Comparison of ENCODE assay signal across 9 mouse cellular contexts in the genomic region with DNA sequence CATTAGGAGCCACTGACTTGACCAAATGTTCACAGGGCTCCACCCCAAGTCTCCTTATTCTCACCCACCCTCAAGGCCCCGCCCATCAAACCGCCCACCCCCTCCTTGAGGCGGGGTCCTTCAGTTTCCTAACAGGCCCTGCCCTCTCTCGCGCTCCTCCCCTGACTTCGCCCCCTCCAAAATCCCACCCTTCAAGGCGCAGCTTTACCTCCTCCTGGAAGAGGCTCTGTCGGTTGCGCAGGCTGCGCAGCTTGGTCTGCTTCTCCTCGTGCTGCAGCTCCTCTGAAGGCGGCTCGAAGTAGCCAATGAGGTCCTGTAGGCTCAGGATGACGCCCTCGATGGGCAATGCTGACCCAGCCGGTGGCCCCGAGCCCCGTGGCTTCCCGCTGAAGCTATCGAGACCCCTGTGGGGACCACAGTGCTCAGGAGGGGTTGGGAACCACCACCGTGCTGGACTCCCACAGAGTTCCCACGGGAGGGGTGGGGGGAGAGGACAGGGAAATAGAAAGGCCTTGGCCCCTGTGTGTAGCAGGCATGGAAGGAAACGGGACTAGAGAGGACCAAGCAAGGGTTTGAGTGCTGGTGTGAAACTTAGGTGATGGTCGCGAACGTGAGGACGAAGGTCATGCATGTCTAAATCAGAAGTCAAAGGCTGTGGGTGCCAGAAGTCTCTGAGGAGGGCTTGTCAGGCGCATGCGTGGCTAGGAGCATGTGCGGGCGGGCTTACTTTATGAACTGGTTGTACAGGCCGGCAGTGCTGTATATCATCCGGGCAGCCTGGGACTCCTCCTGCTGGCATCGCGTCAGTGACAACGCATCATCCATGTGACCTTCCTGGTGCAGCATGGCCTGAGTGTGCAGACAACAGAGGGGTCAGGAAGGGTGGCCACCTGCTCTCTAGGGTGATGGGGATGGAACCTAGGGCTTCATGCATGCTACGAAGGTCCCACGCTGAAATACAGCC. TPM values are rescaled to one million over a fixed set of nuclear protein-coding genes. Genes with fewer than 3 reads are reported as not detected.
DNase-seq lines count a peak whose midpoint lies in the region; ATAC-seq lines count a peak whose summit lies in the region.
"Had no signal": no experiment of that assay in that cellular context is flagged by ENCODE, and none has a peak within 500 bp of the region (broad histone marks: within the 10 kb centered on the region; RNA-seq: fewer than 3 reads in every experiment).

No protein-coding gene starts in this region.

- peak; percentile 74; the same call in 1 of the 2 replicates for ATAC-seq in stomach, embryonic 14.5 days (ENCODE audit: insufficient number of reproducible peaks, insufficient read depth, low FRiP score, low read depth)
- no peak for ATAC-seq in erythroid progenitor cell, adult 5-6 weeks (replicated peaks; ENCODE audit: low FRiP score, poor library complexity, severe bottlenecking)
- ATAC-seq: Patski had no signal

- WGBS in forebrain, embryonic 10.5 days = 31% methylated on average over 38 of the region's 38 CpGs
- 29% methylated on average over 38 of the region's 38 CpGs for WGBS in hindbrain, embryonic 10.5 days
- 28% methylated on average over 38 of the region's 38 CpGs for WGBS in stomach, embryonic 14.5 days

- no peaks in the 10 kb centered on the region for H3K36me3 ChIP-seq in forebrain, embryonic 10.5 days (replicated peaks)
- H3K36me3 ChIP-seq in hindbrain, embryonic 10.5 days = no peaks in the 10 kb centered on the region
- no peaks in the 10 kb centered on the region for H3K36me3 ChIP-seq in stomach, embryonic 14.5 days (ENCODE audit: control insufficient read depth, insufficient read depth, low read length)

- peaks cover 12% of the 10 kb centered on the region for H3K4me1 ChIP-seq in forebrain, embryonic 10.5 days
- peaks cover 13% of the 10 kb centered on the region for H3K4me1 ChIP-seq in hindbrain, embryonic 10.5 days (replicated peaks)
- H3K4me1 ChIP-seq in stomach, embryonic 14.5 days (ENCODE audit: control insufficient read depth, insufficient read depth, low read length) = peaks cover 7% of the 10 kb centered on the region; the same call in 1 of the 2 replicates

- peak overlapping the region; percentile 21; the same call in 1 of the 2 replicates for H3K9ac ChIP-seq in stomach, embryonic 14.5 days (replicated peaks; ENCODE audit: low read depth, low read length)

- H3K9me3 ChIP-seq in forebrain, embryonic 10.5 days = no peaks in the 10 kb centered on the region
- H3K9me3 ChIP-seq in hindbrain, embryonic 10.5 days = no peaks in the 10 kb centered on the region
- H3K9me3 ChIP-seq in stomach, embryonic 14.5 days (ENCODE audit: control insufficient read depth, low read depth, low read length) = no peaks in the 10 kb centered on the region

- peak overlapping the region; percentile 41 for H3K4me2 ChIP-seq in stomach, embryonic 14.5 days (replicated peaks; ENCODE audit: low read depth, low read length)

- H3K27ac ChIP-seq in forebrain, embryonic 10.5 days = peak overlapping the region; percentile 72
- H3K27ac ChIP-seq in hindbrain, embryonic 10.5 days = peak overlapping the region; percentile 64; the same call in 1 of the 2 replicates
- H3K27ac ChIP-seq in stomach, embryonic 14.5 days (ENCODE audit: low read length) = no peak overlapping the region

- peak overlapping the region; percentile 41 for H3K4me3 ChIP-seq in forebrain, embryonic 10.5 days
- peak overlapping the region; percentile 36 for H3K4me3 ChIP-seq in hindbrain, embryonic 10.5 days
- H3K4me3 ChIP-seq in stomach, embryonic 14.5 days (ENCODE audit: low read depth, low read length) = 0 out of 2 replicates have a peak overlapping the region, but pooled peaks have one; percentile 5

- H3K27me3 ChIP-seq in forebrain, embryonic 10.5 days (ENCODE audit: poor library complexity, severe bottlenecking) = peaks cover 23% of the 10 kb centered on the region
- peaks cover 21% of the 10 kb centered on the region; the same call in 1 of the 2 replicates for H3K27me3 ChIP-seq in hindbrain, embryonic 10.5 days (ENCODE audit: insufficient read depth, poor library complexity, severe bottlenecking)
- no peaks in the 10 kb centered on the region for H3K27me3 ChIP-seq in stomach, embryonic 14.5 days (ENCODE audit: control insufficient read depth, insufficient read depth, low read length)

- peak; percentile 43 for DNase-seq in right cerebral cortex, adult 18-20 months
- DNase-seq in right cerebral cortex, postnatal 36 days (ENCODE audit: low spot score in 2 of 2) = no peak
- DNase-seq in forebrain, embryonic 10.5 days (ENCODE audit: extremely low spot score, low spot score) = peak; percentile 42
- peak; percentile 45 for DNase-seq in hindbrain, embryonic 10.5 days (ENCODE audit: low spot score)
- DNase-seq in layer of hippocampus, postnatal 10 days (ENCODE audit: low spot score in 2 of 2) = peak; percentile 42 to 50
- peak; percentile 70 for DNase-seq in lung, postnatal 36 days

RNA-seq across cellular contexts. Expression of gene Ryr1, which starts 15.7 kb away (rescaled TPM):
- polyA plus RNA-seq in forebrain, embryonic 10.5 days (2016; fragmentation: Nextera tagmentation; extraction: Ambion mirVana) = 1.0 and 1.2 TPM in 2 replicates
- polyA plus RNA-seq in hindbrain, embryonic 10.5 days (2016; fragmentation: Nextera tagmentation; extraction: Ambion mirVana) = 0.51 and 0.97 TPM in 2 replicates
- total RNA-seq in layer of hippocampus, postnatal 10 days (2021) = 10 to 100 TPM; 12.6 to 13.7 TPM
- 0.30 and 0.78 TPM in 2 replicates for polyA plus RNA-seq in stomach, embryonic 14.5 days (2014; fragmentation: Nextera tagmentation; extraction: Ambion mirVana)
- under 0.01 TPM in 1 of 2 replicates, not detected in the other for total RNA-seq in erythroid progenitor cell, adult 5-6 weeks (2015; ENCODE audit: low replicate concordance)
- not detected in 2 replicates for total RNA-seq in erythroid progenitor cell, adult 5-6 weeks (2017; ENCODE audit: low replicate concordance)

RNA-seq across cellular contexts. Expression of gene Rasgrp4, which starts 25.4 kb away (rescaled TPM):
- 0.58 and 0.88 TPM in 2 replicates for polyA plus RNA-seq in forebrain, embryonic 10.5 days (2016; fragmentation: Nextera tagmentation; extraction: Ambion mirVana)
- polyA plus RNA-seq in hindbrain, embryonic 10.5 days (2016; fragmentation: Nextera tagmentation; extraction: Ambion mirVana) = 0.34 and 0.54 TPM in 2 replicates
- 1 to 10 TPM; 2.2 to 3.6 TPM for total RNA-seq in layer of hippocampus, postnatal 10 days (2021)
- 0.51 and 0.73 TPM in 2 replicates for polyA plus RNA-seq in stomach, embryonic 14.5 days (2014; fragmentation: Nextera tagmentation; extraction: Ambion mirVana)
- total RNA-seq in erythroid progenitor cell, adult 5-6 weeks (2015; ENCODE audit: low replicate concordance) = 3.4 and 7.2 TPM in 2 replicates
- total RNA-seq in erythroid progenitor cell, adult 5-6 weeks (2017; ENCODE audit: low replicate concordance) = 1.9 and 3.5 TPM in 2 replicates

RNA-seq across cellular contexts. Expression of gene Fam98c, which starts 46.8 kb away (rescaled TPM):
- 11.5 and 11.7 TPM in 2 replicates for polyA plus RNA-seq in forebrain, embryonic 10.5 days (2016; fragmentation: Nextera tagmentation; extraction: Ambion mirVana)
- 17.6 and 18.4 TPM in 2 replicates for polyA plus RNA-seq in hindbrain, embryonic 10.5 days (2016; fragmentation: Nextera tagmentation; extraction: Ambion mirVana)
- total RNA-seq in layer of hippocampus, postnatal 10 days (2021) = 10 to 100 TPM; 28.6 to 35.6 TPM
- 17.7 and 17.8 TPM in 2 replicates for polyA plus RNA-seq in stomach, embryonic 14.5 days (2014; fragmentation: Nextera tagmentation; extraction: Ambion mirVana)
- 6.3 and 13.3 TPM in 2 replicates for total RNA-seq in erythroid progenitor cell, adult 5-6 weeks (2015; ENCODE audit: low replicate concordance)
- 2.2 and 2.7 TPM in 2 replicates for total RNA-seq in erythroid progenitor cell, adult 5-6 weeks (2017; ENCODE audit: low replicate concordance)

Comparison
In these comparisons a context has a peak if more than half of its experiments do, and no peak if none do; other contexts are left out.
1. DNase-seq: peak in right cerebral cortex, adult 18-20 months (single experiment), forebrain, embryonic 10.5 days (single experiment), hindbrain, embryonic 10.5 days (single experiment), layer of hippocampus, postnatal 10 days (2 of 2) and lung, postnatal 36 days (single experiment); none in right cerebral cortex, postnatal 36 days (0 of 2).
2. Peak in every context shown above with its lines, with median percentiles within 50 percentile points of each other: H3K4me3 ChIP-seq.